Mouse (Mus musculus) spleen, adult 2 months (tissue): ENCODE measurements at regions not wholly inside any gene's neighbourhood (a gene's known extent, or its start where the extent isn't known, plus 50 kb on each side); places are given as distances from the start of the nearest gene placed in this dataset.
A peak's percentile ranks its signal among the peaks of the same experiment; 100 is the strongest.

ENCODE experiments used
- DNase-seq, 2 experiments: peaks; one replicate each; pipeline versions ENCODE4 v3.0.0 to v3.0.0-alpha.2; 2012 to 2021; ENCODE audit warnings: low spot score in 2 of 2, low read depth in 1 of 2
- H3K27ac ChIP-seq: fragments of 200-500 bp; 2 replicates; pipeline ENCODE4 v1.5.1; 2012; ENCODE audit warnings: low read length, inconsistent platforms; ENCODE audit not compliant: insufficient read depth
- H3K27me3 ChIP-seq: fragments of 200-500 bp; 2 replicates; pipeline ENCODE4 v1.6.1; 2012; ENCODE audit warnings: mild to moderate bottlenecking, moderate library complexity, low read length, inconsistent platforms; ENCODE audit not compliant: control insufficient read depth, insufficient read depth
- H3K36me3 ChIP-seq: fragments of 200-500 bp; 2 replicates; pipeline ENCODE4 v1.6.1; 2012; ENCODE audit warnings: mild to moderate bottlenecking, low read length, inconsistent platforms; ENCODE audit not compliant: control insufficient read depth, insufficient read depth
- H3K4me1 ChIP-seq: fragments of 200-500 bp; 2 replicates; pipeline ENCODE4 v1.6.1; 2011; ENCODE audit warnings: inconsistent platforms; ENCODE audit not compliant: control insufficient read depth, insufficient read depth, insufficient read length
- H3K4me3 ChIP-seq: fragments of 200-500 bp; 2 replicates; pipeline ENCODE4 v1.5.1; 2011; ENCODE audit warnings: mild to moderate bottlenecking, inconsistent platforms; ENCODE audit not compliant: insufficient read depth, insufficient read length; ENCODE audit errors: extremely low read depth
- CTCF ChIP-seq: fragments of 200-500 bp; IDR thresholded peaks from 2 replicates; pipeline ENCODE4 v1.5.1; 2011; ENCODE audit warnings: mild to moderate bottlenecking, inconsistent platforms; ENCODE audit not compliant: insufficient read depth, insufficient read length, insufficient replicate concordance; ENCODE audit errors: extremely low read depth
- POLR2A ChIP-seq: fragments of 200-500 bp; IDR thresholded peaks from 2 replicates; pipeline ENCODE4 v1.6.1; 2011; ENCODE audit warnings: low read depth, low read length, inconsistent platforms
- WGBS: fragments of 180-500 bp; shearing (Covaris S2); methylation state at CpG from one replicate; pipeline ENCODE4 v1.1.7; 2018; 5-methylcytosine and 5-hydroxymethylcytosine counted together

DNA sequence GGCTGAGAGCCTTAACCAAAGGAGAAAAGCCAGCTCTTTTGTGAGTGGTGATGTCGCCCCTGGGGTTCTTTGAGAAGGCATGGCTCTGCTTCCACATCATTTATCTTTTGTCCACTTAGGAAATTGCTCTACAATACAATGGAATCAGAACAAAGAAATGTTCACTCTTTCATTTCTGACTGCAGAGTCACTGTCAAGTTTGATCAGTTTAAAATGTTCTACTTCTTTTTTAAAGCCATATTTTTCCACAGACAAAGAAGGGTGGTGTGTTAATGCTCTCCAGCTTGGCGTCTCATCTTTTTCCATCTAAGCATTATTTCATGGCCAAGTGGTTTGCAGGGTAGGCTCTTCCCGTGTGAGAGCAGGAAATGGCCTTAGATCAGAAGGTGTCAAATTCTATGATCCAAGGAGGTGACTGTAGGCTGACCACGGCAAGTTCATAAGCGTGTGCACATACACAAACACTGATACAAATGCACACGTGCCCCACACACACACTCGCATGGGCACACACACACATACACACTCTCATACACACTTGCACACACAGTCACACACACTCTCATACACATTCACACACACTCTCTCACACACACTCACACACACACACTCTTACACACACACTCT, 645.9 kb downstream of the Zfp706 start:
- WGBS = 43% methylated on average over 7 of the region's 7 CpGs
- Histone ChIP-seq H3K27me3 (no peaks in the 10 kb centered on the region), H3K27ac (peak overlapping the region; percentile 70; the same call in 1 of the 2 replicates), H3K36me3 (no peaks in the 10 kb centered on the region), H3K4me1 (peaks cover 6% of the 10 kb centered on the region; the same call in 1 of the 2 replicates), H3K4me3 (no peak overlapping the region)
- no peak for TF ChIP-seq CTCF
- no peak for TF ChIP-seq POLR2A
- no peak for DNase-seq

DNA sequence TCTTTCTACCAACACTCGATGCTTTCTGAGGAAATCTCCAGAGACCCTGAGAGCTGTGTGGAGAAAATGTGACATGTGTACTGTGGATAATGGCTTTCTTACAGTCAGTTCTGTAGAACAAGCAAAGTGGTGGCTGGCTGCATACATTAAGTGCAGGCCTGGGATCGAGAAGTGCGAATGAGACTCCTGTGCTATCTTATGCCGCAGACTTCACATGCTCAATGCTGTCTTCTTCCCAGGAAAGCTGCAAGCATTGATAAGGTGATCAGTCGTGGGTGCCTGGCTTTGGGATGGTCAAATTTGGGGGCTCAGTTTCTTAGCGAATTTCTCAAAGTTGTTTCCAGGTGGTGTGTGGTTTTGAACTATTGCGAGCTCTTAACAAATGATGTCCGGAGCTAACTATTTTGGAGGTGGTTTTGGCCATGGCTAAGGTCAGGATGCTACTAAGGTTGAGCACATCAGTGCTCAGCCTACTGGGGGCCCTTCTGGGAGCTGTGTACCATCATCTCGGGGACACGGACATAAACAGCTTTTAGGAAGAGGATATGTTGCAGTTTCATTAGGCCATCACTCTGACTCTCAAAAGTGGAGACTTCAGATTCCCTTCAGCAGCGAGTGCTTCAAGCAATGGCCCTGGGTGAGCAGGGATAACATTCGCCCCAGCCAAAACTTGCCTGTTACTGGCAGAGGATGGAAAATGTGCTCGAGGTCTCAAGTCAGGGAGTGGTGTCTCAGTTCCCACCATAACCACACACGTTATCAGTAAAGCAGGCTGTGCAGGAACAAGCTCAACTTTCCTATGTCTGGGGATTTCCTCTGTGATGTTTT, 646.7 kb downstream of the Zfp706 start:
- Histone ChIP-seq H3K36me3 (no peaks in the 10 kb centered on the region), H3K4me1 (peaks cover 6% of the 10 kb centered on the region; the same call in 1 of the 2 replicates), H3K27ac (peak overlapping the region; percentile 70; the same call in 1 of the 2 replicates), H3K27me3 (no peaks in the 10 kb centered on the region), H3K4me3 (no peak overlapping the region)
- no peak for DNase-seq
- WGBS = 56% methylated on average over 14 of the region's 14 CpGs
- no peak for TF ChIP-seq CTCF
- TF ChIP-seq POLR2A = no peak

DNA sequence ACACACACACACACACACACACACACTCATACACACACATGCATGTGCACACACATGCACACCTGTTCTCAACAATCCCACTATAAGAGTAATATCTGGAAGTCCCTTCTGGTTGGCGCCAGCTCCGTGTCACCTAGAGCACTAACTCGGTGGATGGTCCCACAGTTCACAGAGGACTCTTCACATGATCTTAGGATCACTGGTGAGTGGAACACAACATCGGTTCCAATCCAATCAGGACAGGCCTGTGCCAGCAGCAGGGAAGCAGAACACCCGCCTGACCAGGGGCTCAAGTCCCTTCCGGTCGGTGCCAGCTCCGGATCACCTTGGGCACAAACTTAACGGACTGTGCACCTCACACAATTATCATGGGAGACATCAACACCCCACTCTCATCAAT, 651.7 kb downstream of the Zfp706 start:
- 94% methylated on average over 9 of the region's 9 CpGs for WGBS
- H3K4me3 ChIP-seq = no peak overlapping the region
- TF ChIP-seq POLR2A = no peak
- no peak for TF ChIP-seq CTCF
- H3K27ac ChIP-seq = no peak overlapping the region
- H3K36me3 ChIP-seq = no peaks in the 10 kb centered on the region
- H3K27me3 ChIP-seq = no peaks in the 10 kb centered on the region
- no peaks in the 10 kb centered on the region for H3K4me1 ChIP-seq
- no peak for DNase-seq

DNA sequence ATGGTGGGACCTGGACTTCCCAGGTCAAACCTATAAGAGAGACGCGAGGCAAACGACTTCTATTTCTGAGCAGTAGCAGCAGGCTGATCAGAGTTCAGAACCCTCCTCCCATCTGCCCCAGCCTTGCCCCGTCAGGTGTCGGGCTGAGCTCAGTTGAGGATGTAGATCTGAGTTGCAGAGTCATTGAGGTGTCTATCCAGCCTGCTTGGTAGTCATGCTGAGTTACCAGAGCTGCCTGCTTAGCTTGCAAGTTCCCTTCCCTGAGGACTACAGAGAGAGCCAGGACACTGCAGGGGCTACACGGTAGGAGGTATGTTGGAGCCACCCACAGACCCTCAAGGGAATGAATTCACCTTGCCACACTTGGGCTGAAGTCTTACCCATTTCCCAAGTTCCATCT, 653.0 kb downstream of the Zfp706 start:
- H3K4me1 ChIP-seq = no peaks in the 10 kb centered on the region
- H3K27ac ChIP-seq = no peak overlapping the region
- 62% methylated on average over 6 of the region's 6 CpGs for WGBS
- no peak overlapping the region for H3K4me3 ChIP-seq
- TF ChIP-seq POLR2A (no peak), CTCF (no peak)
- H3K36me3 ChIP-seq = no peaks in the 10 kb centered on the region
- no peaks in the 10 kb centered on the region for H3K27me3 ChIP-seq
- no peak for DNase-seq

DNA sequence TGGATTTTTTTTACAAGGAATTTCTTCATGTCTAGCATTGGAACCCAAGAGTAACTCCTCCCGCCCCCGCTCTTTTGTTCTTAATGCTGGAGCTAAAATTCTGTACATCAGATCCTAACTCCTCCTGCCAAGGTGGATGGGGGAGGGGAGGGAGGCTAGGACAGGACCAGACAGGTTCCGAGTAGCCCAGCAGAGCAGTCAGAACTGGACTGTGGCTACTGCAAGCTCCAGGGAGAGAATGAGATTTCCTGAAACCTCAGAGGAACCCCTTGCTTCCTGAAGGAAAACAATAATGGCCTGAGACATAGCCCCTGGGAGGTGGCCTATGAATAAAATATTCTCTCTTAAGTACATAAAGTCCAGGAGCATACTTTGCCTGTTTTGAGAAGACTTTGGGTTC, 653.8 kb downstream of the Zfp706 start:
- H3K4me3 ChIP-seq = no peak overlapping the region
- no peak overlapping the region for H3K27ac ChIP-seq
- DNase-seq = no peak
- H3K27me3 ChIP-seq = no peaks in the 10 kb centered on the region
- H3K36me3 ChIP-seq = no peaks in the 10 kb centered on the region
- WGBS = 87% methylated on average over 3 of the region's 3 CpGs
- no peaks in the 10 kb centered on the region for H3K4me1 ChIP-seq
- TF ChIP-seq CTCF (no peak), POLR2A (no peak)

DNA sequence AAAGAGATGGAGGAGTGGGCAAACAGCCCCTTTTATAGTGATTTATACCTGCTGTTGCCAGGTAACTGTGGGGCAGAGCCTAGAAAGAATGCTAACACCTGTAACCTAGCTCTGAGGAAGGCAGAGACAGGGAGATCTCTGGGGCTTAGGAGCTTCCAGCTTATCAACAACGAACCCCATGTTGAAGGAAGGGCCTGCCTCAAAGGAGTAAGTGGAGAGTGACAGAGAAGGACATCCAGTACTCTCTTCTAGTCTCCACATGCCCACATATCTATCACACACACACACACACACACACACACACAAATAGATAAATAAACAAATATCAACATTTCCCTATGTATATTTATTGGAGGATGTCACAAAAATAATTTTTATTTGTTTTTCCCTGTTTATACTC, 654.6 kb downstream of the Zfp706 start:
- no peak for DNase-seq
- Histone ChIP-seq H3K27ac (no peak overlapping the region), H3K4me3 (no peak overlapping the region), H3K4me1 (no peaks in the 10 kb centered on the region), H3K36me3 (no peaks in the 10 kb centered on the region), H3K27me3 (no peaks in the 10 kb centered on the region)
- 86% methylated on average over 1 of the region's 1 CpGs for WGBS
- TF ChIP-seq CTCF (no peak), POLR2A (no peak)

DNA sequence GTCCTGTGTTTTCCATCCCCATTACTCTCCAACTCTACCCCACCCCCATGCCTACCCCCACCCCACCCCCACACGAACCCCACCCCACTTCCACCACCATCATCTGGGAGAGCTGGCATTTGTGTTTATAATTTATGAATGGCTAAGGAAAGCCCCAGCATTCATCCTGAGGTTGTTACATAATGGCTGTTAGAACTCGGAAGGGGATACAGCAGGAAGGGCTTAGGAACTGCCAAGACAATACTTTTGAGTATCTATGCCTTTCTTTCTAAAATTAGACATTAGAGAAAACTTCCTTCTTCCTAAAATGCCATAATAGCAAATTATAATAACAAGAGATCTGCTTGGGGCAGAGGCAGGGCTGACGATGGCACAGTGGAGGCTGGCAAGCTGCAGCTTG, 655.9 kb downstream of the Zfp706 start:
- 36% methylated on average over 3 of the region's 3 CpGs for WGBS

More for the DNA sequence above, 655.9 kb downstream of the Zfp706 start:
- Histone ChIP-seq H3K36me3 (no peaks in the 10 kb centered on the region), H3K27ac (no peak overlapping the region), H3K4me3 (no peak overlapping the region), H3K4me1 (no peaks in the 10 kb centered on the region), H3K27me3 (no peaks in the 10 kb centered on the region)
- DNase-seq = no peak
- TF ChIP-seq CTCF (no peak), POLR2A (no peak)
